Mouse (Mus musculus) lung, embryonic 14.5 days (tissue): ENCODE measurements around the gene Clec18a. TPM values are rescaled to one million over a fixed set of nuclear protein-coding genes. Genes with fewer than 3 reads are reported as not detected.

Source experiments
- ATAC-seq: fragments of 200-750 bp; cut with Nextera tagmentation; 2 replicates; pipeline ENCODE4 v1.8.0; 2017; ENCODE audit warnings: mild to moderate bottlenecking, moderate TSS enrichment, moderate library complexity; ENCODE audit not compliant: insufficient read depth
- DNase-seq: peaks from one replicate; pipeline ENCODE4 v3.0.0-alpha.2; 2015
- H3K27ac ChIP-seq: fragments of 300-500 bp; sonication (generic); 2 replicates; pipeline ENCODE4 v1.5.1; 2014; ENCODE audit warnings: low read depth, mild to moderate bottlenecking, moderate library complexity
- H3K27me3 ChIP-seq: fragments of 300-500 bp; sonication (generic); 2 replicates; pipeline ENCODE4 v1.6.1; 2014; ENCODE audit warnings: low read length, control low read depth; ENCODE audit not compliant: insufficient read depth
- H3K36me3 ChIP-seq: fragments of 300-500 bp; sonication (generic); 2 replicates; pipeline ENCODE4 v1.6.1; 2014; ENCODE audit warnings: control low read depth; ENCODE audit not compliant: insufficient read depth
- H3K4me1 ChIP-seq: fragments of 300-500 bp; sonication (generic); 2 replicates; pipeline ENCODE4 v1.6.1; 2014; ENCODE audit warnings: antibody characterized with exemption, control low read depth; ENCODE audit not compliant: insufficient read depth
- H3K4me2 ChIP-seq: fragments of 300-500 bp; sonication (generic); 2 replicates; pipeline ENCODE4 v1.6.1; 2014; ENCODE audit warnings: mild to moderate bottlenecking
- H3K4me3 ChIP-seq: fragments of 300-500 bp; sonication (generic); 2 replicates; pipeline ENCODE4 v1.5.1; 2014; ENCODE audit warnings: low read depth, low read length
- H3K9ac ChIP-seq: fragments of 300-500 bp; sonication (generic); 2 replicates; pipeline ENCODE4 v1.6.1; 2014
- H3K9me3 ChIP-seq: fragments of 300-500 bp; sonication (generic); 2 replicates; pipeline ENCODE4 v1.6.1; 2016; ENCODE audit warnings: low read depth, low read length, control low read depth
- CTCF ChIP-seq: IDR thresholded peaks from 2 replicates; pipeline ENCODE4 v1.5.1; 2016; ENCODE audit warnings: antibody characterized with exemption, low read depth
- WGBS: fragments of 180-500 bp; shearing (Covaris S2); extraction: QIAGEN DNeasy Blood & Tissue Kit; methylation state at CpG from one replicate; pipeline ENCODE4 v1.1.7; 2014; 5-methylcytosine and 5-hydroxymethylcytosine counted together
- polyA plus RNA-seq: library from polyadenylated mRNA; unstranded; fragments of >200 nt; fragmentation: Nextera tagmentation; extraction: Ambion mirVana; gene quantifications from 2 replicates; pipeline ENCODE4 v1.2.1, GENCODE M21; 2014

Gene Clec18a
- polyA plus RNA-seq, 1 experiment from 2014 or later: not detected

GRCm38 (mm10) chr8:111067439-111067838 is 24.8 kb downstream of the Clec18a start:
- DNase-seq (peak; percentile 39), ATAC-seq (no peak)
- H3K4me1 ChIP-seq: no peaks in the 10 kb centered on the region
- H3K27ac ChIP-seq: no peak overlapping the region
- H3K4me3 ChIP-seq: no peak overlapping the region
- H3K27me3 ChIP-seq: no peaks in the 10 kb centered on the region
- H3K36me3 ChIP-seq: no peaks in the 10 kb centered on the region
- H3K9ac ChIP-seq: no peak overlapping the region
- 21% methylated on average over 10 of the region's 10 CpGs for WGBS
- no peak overlapping the region for H3K4me2 ChIP-seq
- H3K9me3 ChIP-seq: no peaks in the 10 kb centered on the region
- no peak for TF ChIP-seq CTCF

GRCm38 (mm10) chr8:111066308-111066707 is 25.9 kb downstream of the Clec18a start:
- DNase-seq: no peak
- Histone ChIP-seq H3K4me1 (no peaks in the 10 kb centered on the region), H3K4me2 (no peak overlapping the region), H3K27me3 (no peaks in the 10 kb centered on the region), H3K36me3 (no peaks in the 10 kb centered on the region), H3K4me3 (no peak overlapping the region), H3K9me3 (no peaks in the 10 kb centered on the region), H3K27ac (no peak overlapping the region), H3K9ac (no peak overlapping the region)
- TF ChIP-seq CTCF: no peak
- ATAC-seq: no peak
- 57% methylated on average over 4 of the region's 4 CpGs for WGBS

GRCm38 (mm10) chr8:111062893-111063292 is 29.3 kb downstream of the Clec18a start:
- no peak for TF ChIP-seq CTCF
- no peaks in the 10 kb centered on the region for H3K27me3 ChIP-seq
- peak overlapping the region; percentile 65 for H3K4me3 ChIP-seq
- peak overlapping the region; percentile 78 for H3K4me2 ChIP-seq
- ATAC-seq: no peak
- no peaks in the 10 kb centered on the region; the same call in 1 of the 2 replicates for H3K4me1 ChIP-seq
- no peak overlapping the region for H3K27ac ChIP-seq
- no peaks in the 10 kb centered on the region for H3K9me3 ChIP-seq
- H3K36me3 ChIP-seq: peaks cover 10% of the 10 kb centered on the region
- WGBS: 40% methylated on average over 2 of the region's 2 CpGs
- H3K9ac ChIP-seq: no peak overlapping the region
- DNase-seq: peak; percentile 5

GRCm38 (mm10) chr8:111062072-111062757 is 30.0 kb downstream of the Clec18a start:
- Histone ChIP-seq H3K27ac (peak overlapping the region; percentile 26; the same call in 1 of the 2 replicates), H3K9ac (peak overlapping the region; percentile 56), H3K4me3 (peak overlapping the region; percentile 65), H3K4me1 (no peaks in the 10 kb centered on the region; the same call in 1 of the 2 replicates), H3K27me3 (no peaks in the 10 kb centered on the region), H3K36me3 (peaks cover 14% of the 10 kb centered on the region), H3K4me2 (peak overlapping the region; percentile 78), H3K9me3 (no peaks in the 10 kb centered on the region)
- DNase-seq (peak; percentile 96), ATAC-seq (peak; percentile 94)
- under 1% methylated on average over 27 of the region's 27 CpGs for WGBS
- no peak for TF ChIP-seq CTCF

- H3K9me3 ChIP-seq: no peaks in the 10 kb centered on the region
- WGBS: 2% methylated on average over 14 of the region's 14 CpGs
- peak overlapping the region; percentile 65 for H3K4me3 ChIP-seq
- TF ChIP-seq CTCF: no peak
- no peaks in the 10 kb centered on the region for H3K27me3 ChIP-seq
- H3K4me1 ChIP-seq: no peaks in the 10 kb centered on the region; the same call in 1 of the 2 replicates
- peak overlapping the region; percentile 56 for H3K9ac ChIP-seq
- H3K4me2 ChIP-seq: peak overlapping the region; percentile 78
- peak; percentile 2; the same call in 1 of the 2 replicates for ATAC-seq
- H3K36me3 ChIP-seq: peaks cover 14% of the 10 kb centered on the region
- peak; percentile 18 for DNase-seq
- peak overlapping the region; percentile 26; the same call in 1 of the 2 replicates for H3K27ac ChIP-seq
Measured at GRCm38 (mm10) chr8:111061688-111062071, 30.5 kb downstream of the Clec18a start.

DNA sequence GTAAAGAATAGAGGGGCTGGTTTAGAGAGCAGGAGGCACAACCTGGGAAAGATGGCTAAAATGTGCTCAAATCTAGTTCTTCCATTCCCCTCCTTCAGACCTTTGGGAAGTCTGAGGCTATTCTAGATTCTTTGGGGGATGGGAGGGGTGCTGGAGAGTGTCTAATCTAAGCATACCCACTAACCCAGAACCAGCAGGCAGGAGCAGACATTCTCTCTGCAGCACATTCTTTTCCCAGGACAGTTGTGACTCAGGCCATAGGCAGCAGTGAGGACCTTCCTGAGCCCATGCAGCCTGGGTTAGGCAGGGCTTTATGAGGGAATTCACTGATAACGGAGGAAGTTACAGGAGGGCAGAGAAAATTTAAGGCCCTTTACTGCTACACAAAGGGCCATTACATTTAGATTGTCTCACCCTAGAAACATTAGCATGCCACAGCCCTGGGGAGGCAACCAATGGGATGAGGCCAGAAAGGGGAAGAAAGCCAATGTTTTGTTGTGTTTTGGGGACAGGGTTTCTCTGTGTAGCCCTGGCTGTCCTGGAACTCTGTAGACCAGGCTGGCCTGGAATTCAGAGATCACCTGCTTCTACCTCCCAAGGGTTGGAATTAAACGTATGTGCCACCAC is 33.2 kb downstream of the Clec18a start:
- TF ChIP-seq CTCF: no peak
- H3K27me3 ChIP-seq: no peaks in the 10 kb centered on the region
- WGBS: 63% methylated on average over 2 of the region's 2 CpGs
- DNase-seq (no peak), ATAC-seq (no peak)
- H3K9ac ChIP-seq: no peak overlapping the region
- H3K4me2 ChIP-seq: no peak overlapping the region
- peaks cover 32% of the 10 kb centered on the region for H3K36me3 ChIP-seq
- no peaks in the 10 kb centered on the region for H3K9me3 ChIP-seq
- no peak overlapping the region for H3K27ac ChIP-seq
- H3K4me1 ChIP-seq: no peaks in the 10 kb centered on the region; the same call in 1 of the 2 replicates
- no peak overlapping the region for H3K4me3 ChIP-seq

GRCm38 (mm10) chr8:111056691-111057293 is 35.4 kb downstream of the Clec18a start:
- peaks cover 54% of the 10 kb centered on the region for H3K36me3 ChIP-seq
- no peak for TF ChIP-seq CTCF
- H3K4me1 ChIP-seq: no peaks in the 10 kb centered on the region; the same call in 1 of the 2 replicates
- no peaks in the 10 kb centered on the region for H3K27me3 ChIP-seq
- H3K27ac ChIP-seq: peak overlapping the region; percentile 86
- ATAC-seq (peak; percentile 72), DNase-seq (peak; percentile 46)
- WGBS: under 1% methylated on average over 59 of the region's 63 CpGs
- H3K9ac ChIP-seq: peak overlapping the region; percentile 89
- peak overlapping the region; percentile 94 for H3K4me2 ChIP-seq
- H3K9me3 ChIP-seq: no peaks in the 10 kb centered on the region
- peak overlapping the region; percentile 94 for H3K4me3 ChIP-seq
